Mouse (Mus musculus): Measurements from ENCODE around the gene Tob1.

The Tob1 gene

GRCm38 (mm10) chr11:94211124-94211603 is at the start of gene Tob1:
Gene Tob1, plus strand, starts transcription at chr11:94211454.
- DNase-seq (ENCODE audit: low spot score), result peak; percentile 99

DNA sequence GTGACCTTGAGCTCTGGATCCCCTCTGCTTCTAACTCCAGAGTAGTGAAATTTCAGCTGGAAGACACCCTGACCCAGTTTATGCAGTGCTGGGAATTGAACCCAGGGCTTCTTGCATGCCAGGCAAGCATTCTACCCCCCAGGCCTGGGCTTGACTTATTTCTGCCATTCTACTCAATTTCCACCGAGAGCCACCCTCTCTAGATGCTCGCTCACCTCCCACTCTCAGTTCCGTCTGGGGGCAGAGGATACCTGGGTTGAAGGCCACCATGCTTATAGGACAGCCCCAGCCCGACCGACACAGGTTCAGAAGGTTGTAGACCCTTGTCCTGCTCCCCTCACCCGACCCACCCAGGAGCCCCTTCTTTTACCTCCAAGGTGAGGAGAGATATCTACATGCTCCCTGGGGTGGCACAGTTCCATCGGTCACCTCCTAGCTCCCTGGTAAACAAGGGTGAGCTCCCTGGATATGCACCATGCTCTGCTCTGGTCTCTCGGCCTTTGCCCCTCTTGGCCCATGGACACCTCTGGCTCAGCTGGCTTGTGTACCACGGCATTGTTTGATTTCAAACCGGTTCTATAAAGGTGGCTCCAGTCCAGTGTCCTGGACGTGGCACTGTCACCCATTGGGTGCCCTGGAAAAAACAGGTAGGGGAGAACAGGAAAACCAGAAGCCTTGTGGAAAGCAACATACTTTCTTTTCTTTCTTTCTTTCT is 49.2 kb upstream of the Tob1 start:
- no peak for DNase-seq (ENCODE audit: low spot score)

DNA sequence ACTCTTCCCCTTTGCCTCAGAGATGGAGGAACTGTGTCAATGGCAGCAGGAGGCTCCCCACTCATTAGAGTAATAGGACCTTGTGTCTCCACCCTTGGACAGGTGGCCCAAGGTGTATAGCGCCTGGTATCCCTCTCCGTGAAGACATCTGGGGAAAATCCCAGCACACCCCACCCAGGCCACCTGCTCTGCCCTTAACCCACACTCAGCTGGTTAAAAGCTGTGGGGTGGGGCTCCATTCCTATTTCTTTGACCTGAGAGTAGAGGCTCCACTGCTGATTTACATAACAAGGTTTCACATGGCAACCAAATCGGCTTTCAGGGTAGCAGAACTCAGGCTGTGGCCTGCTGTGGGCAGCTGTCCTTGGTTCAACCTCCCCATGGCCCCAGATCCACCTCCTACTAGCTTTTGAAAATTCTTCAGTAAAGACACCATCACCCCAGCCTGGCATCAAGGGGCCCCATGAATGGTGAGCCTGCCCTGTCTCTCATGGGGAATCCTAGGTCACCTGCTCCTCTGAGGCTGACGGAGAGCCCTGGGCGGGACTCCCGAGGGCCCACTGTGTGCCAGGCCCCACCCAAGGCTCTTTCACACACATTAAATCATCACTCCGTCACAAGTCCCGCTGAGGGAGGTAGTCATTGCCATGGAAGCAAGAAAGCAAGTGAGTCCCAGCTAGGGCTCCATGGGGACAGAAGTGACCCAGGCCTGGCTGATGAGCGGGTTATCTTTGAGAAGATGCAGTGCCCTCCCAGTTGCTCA is 48.1 kb upstream of the Tob1 start:
- DNase-seq (ENCODE audit: low spot score), result no peak

- no peak for DNase-seq (ENCODE audit: low spot score)
Measured at GRCm38 (mm10) chr11:94165745-94166144, 45.5 kb upstream of the Tob1 start.

- no peak for DNase-seq (ENCODE audit: low spot score)
Measured at GRCm38 (mm10) chr11:94168238-94168637, 43.0 kb upstream of the Tob1 start.

- DNase-seq (ENCODE audit: low spot score), result no peak
Measured at GRCm38 (mm10) chr11:94169596-94169995, 41.7 kb upstream of the Tob1 start.

GRCm38 (mm10) chr11:94171691-94172090 is 39.6 kb upstream of the Tob1 start:
- no peak for DNase-seq (ENCODE audit: low spot score)

DNA sequence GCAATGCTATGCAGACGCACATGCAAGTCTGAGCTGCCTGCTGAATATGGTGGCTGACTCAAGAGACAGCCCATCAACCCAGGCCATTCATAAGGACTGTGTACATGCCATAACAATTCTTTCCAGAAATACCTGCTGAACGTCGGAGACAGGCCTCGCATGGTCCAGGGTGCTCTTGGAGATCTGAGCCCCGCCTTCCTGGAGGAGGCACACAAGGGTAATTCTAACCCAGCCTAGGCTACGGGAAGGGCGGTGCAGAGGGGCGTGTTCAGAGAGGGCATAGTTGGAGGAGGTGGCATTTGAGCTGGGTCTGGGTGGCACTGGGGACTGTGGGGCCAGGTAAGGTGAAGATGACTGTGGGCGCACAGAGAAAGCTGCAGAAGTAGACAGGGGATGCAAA is 39.1 kb upstream of the Tob1 start:
- no peak for DNase-seq (ENCODE audit: low spot score)

GRCm38 (mm10) chr11:94173726-94174146 is 37.5 kb upstream of the Tob1 start:
- no peak for DNase-seq (ENCODE audit: low spot score)

- peak; percentile 19 for DNase-seq (ENCODE audit: low spot score)
Measured at GRCm38 (mm10) chr11:94175288-94175687, 36.0 kb upstream of the Tob1 start.

DNA sequence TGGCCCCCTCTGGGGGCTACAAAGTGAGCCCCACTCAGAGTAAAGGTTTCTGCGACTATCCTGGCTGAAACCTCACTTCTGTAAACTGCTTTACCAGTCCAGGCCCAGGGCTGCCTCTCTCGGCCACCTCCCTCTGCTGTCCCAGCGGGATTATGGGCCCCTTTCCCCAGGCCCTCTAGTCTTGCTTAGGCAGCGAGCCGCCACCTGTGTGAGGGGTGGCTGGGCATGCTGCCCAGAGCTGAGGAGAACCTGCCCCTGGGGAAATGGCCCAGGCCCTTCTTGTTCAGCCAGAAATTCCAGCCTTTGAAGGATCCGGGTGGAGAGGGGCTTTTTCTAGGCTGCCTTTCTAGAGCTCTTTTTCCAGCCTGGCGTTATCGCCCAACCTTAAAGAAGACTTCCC is 35.6 kb upstream of the Tob1 start:
- DNase-seq (ENCODE audit: low spot score), result peak; percentile 87

- DNase-seq (ENCODE audit: low spot score), result no peak
Measured at GRCm38 (mm10) chr11:94177841-94178585, 33.2 kb upstream of the Tob1 start.

DNA sequence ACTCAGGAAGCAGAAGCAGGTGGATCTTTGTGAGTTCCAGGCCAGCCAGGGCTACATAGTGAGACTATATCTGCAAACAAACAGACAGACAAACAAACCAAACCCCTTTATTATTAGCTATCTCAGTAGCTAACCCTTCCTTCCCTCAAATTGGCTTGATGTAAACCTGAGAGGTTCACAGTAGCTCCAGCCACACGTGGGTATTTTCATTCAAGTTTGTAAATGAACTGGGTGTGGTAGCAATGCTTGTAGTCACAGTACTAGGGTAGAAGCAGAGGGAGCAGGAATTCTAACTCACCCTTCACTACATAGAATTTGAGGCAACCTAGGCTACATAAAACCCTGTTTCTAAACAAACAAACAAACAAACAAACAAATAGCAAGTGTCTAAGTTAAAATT is 31.5 kb upstream of the Tob1 start:
- no peak for DNase-seq (ENCODE audit: low spot score)

DNA sequence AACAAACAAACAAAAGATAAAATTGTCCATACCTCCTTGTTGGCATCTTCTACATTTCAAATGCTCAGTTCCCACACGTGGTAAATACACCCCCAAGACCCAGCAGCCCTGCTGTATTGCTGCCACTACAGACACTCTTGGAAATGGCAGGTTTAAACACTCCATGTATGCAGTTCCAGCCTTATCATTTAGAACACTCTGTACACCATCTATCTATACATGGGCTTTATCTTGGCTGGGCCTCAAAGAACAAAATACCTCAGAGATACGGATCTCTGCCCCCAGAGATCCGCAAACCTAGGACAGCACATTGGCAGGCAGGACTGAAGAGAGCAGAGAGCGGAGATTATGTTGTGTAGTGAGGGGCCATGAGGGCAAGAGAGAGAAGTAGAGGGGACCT is 31.1 kb upstream of the Tob1 start:
- DNase-seq (ENCODE audit: low spot score), result no peak

GRCm38 (mm10) chr11:94181694-94182093 is 29.6 kb upstream of the Tob1 start:
- no peak for DNase-seq (ENCODE audit: low spot score)

DNA sequence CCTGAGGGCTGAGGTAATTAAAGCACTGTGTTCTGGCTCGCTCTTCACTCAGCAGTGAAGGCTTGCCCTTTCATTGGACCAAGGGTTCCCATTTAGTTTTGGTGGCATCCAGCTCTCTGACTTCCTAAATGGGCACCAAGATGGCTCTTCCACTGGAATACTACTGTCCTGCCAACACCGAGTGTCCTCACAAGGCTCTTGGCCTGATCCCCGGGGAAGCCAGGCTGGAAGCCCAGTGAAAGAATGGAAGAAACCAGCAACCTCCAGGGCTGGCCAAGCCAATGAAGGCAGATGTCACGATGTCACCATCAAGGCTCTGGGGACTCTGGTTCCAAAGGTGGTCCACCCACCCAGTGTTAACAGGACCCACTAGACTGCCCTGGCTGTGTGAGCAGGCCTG is 28.5 kb upstream of the Tob1 start:
- DNase-seq (ENCODE audit: low spot score), result no peak

DNA sequence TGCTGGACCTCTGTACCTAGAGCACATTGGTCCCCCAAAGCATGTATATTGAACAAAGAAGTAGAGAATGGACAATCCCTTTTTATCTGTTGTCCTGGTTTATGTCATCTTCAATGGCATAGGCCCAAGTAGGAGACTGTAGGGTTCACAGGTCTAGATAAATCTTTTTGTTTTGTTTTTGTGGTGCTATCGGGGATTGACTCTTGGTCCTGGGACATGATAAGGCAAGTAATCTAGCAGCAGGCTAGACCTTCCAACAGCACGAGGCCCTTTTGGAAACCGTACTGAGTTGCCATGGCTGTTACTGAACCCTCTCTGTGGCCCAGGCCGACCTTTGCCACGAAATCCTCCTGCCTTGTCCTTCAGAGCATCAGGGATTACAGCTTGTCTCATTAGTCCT is 28.1 kb upstream of the Tob1 start:
- DNase-seq (ENCODE audit: low spot score), result no peak

DNA sequence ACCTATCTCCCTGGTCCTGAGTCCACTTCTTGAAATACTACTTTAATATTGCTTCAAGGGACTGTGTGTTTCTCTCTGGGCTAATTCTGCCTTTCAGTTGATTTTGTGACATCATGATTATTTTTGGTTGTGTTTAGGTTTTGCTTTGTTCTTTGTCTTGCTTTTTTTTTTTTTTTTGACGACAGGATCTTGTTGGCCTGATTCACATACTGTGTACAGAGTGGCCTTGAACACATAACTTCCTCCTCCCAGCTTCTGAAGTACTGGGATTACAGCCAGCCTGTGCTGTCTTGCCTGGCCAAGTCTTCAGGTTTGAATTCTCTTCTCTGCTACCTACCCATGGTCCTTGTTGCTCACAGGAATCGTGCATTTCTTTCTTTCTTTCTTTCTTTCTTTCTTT is 27.6 kb upstream of the Tob1 start:
- DNase-seq (ENCODE audit: low spot score), result no peak

- peak; percentile 40 for DNase-seq (ENCODE audit: low spot score)
Measured at GRCm38 (mm10) chr11:94189579-94189978, 21.7 kb upstream of the Tob1 start.

- DNase-seq (ENCODE audit: low spot score), result no peak
Measured at GRCm38 (mm10) chr11:94190665-94191064, 20.6 kb upstream of the Tob1 start.

GRCm38 (mm10) chr11:94193109-94193508 is 18.1 kb upstream of the Tob1 start:
- no peak for DNase-seq (ENCODE audit: low spot score)

DNA sequence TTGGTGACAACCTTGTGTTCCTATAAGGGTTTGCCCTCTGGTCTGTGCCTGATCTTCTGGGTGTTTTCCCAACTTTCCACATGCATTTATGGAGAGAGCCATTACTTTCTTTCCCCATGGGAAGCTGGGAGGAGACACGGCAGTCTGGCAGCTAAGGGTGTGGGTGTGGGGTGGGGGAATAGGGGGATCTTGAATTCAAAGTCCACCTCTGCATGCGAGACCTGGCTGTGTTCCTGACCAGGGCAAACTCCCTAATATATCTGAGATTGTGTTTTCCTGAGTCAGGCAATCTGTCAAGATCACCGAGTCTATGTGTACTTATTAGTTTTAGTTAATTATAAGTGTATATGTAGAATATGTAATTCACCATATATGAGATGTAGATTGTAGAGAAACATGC is 14.9 kb upstream of the Tob1 start:
- DNase-seq (ENCODE audit: low spot score), result no peak
